Mouse (Mus musculus) Patski (cell line): ENCODE results near the gene Gm47959. TPM values are rescaled to one million over a fixed set of nuclear protein-coding genes. Genes with fewer than 3 reads are reported as not detected.

Experiments used
- ATAC-seq: fragments of 100-300 bp; one replicate; pipeline ENCODE4 v1.8.0; 2021
- CTCF ChIA-PET: fragments of 350-600 bp; sonication (Branson Sonifier 250); formaldehyde crosslinking; loops from one replicate; lab custom pipeline; 2022; ENCODE audit warnings: inconsistent platforms; lab: Charles Lee
- POLR2A ChIA-PET: fragments of 350-600 bp; sonication (Branson Sonifier 250); formaldehyde crosslinking; loops from one replicate; lab custom pipeline; 2022; ENCODE audit warnings: antibody characterized with exemption, inconsistent platforms; lab: Charles Lee
- DNase-seq: peaks from one replicate; pipeline ENCODE4 v3.0.0-alpha.2; 2011; ENCODE audit warnings: low read depth, low spot score
- H3K27me3 ChIP-seq: fragments of 371-371 bp; one replicate; pipeline ENCODE4 v1.5.1; 2021
- CTCF ChIP-seq: fragments of 100-300 bp; IDR thresholded peaks from one replicate; pipeline ENCODE4 v1.5.1; 2021
- in situ Hi-C: fragments of 300-500 bp; cut with MboI; formaldehyde crosslinking; loops from 3 replicates; pipeline ENCODE4 v1.11.1; 2018; ENCODE audit warnings: low pct_unique_long_range_greater_than_20kb, mixed read lengths
- polyA plus RNA-seq: library from polyadenylated mRNA; unstranded; gene quantifications from one replicate; pipeline ENCODE4 v1.2.3, GENCODE M21; 2021

The Gm47959 gene
- polyA plus RNA-seq, 1 experiment from 2014 or later = not detected

DNA sequence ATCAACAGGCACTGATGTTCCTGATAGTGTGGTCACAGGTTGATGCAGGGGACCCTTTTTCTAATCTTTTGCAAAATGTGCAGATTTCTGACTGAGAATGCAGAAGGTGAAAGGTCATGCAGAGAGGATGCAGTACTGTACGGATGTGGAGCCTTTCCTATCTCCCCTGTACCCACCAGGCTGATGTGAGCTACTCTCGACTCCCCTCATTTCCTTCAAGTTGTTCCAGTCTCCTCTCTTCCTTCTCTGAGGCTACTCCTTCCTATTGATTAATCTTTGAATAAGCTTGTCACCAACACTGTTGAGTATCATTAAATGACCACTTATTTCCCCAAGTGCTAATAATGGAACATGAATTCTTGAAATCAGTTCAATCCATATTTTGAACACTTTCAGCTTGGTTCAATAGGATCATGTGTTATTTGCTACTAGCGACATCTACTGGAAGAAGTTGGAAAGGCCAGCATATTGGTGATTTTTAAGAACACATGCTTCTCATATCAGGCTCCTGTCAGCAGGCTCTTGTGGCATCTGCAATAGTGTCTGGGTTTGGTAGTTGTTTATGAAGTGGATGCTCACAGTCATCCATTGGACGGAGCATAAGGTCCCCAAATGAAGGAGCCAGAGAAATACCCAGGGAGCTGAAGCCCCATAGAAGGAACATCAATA, 12.7 kb upstream of the Gm47959 start:
- TF ChIP-seq CTCF = peak; percentile 65
- ATAC-seq (no peak), DNase-seq (no peak)
- POLR2A ChIA-PET = interaction anchor here (0.5 kb wide), 1 partner anchor 200 kb away, joined by 8 read pairs; no protein-coding TSS in a partner anchor
- in situ Hi-C loops = loop anchor here (5.0 to 25.0 kb wide), 2 partner anchors 195 to 425 kb away; no protein-coding TSS in a partner anchor
- no peaks in the 10 kb centered on the region for H3K27me3 ChIP-seq
- CTCF ChIA-PET = interaction anchor here (0.7 to 3.6 kb wide), 21 partner anchors 8 to 433 kb away, joined by 3 to 19 read pairs (median 3); no protein-coding TSS in a partner anchor

DNA sequence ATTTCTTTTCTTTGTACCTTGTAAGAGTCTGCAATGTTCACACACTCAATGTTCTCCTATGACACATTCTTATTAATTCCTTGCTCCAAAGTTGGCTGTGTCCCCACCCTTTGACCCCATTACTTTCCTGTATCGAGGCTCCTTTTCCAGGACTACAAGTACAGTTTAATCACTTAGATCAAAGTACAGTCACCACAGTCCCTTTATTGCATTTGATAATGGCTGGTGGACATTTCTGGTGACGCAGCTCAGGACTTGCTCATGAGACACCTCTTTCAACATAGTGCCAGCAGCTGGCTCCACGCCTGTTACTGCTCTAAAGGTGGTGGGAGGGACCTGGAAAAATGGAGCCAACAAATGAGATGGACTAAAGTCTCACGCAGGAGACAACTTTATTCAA, 9.3 kb upstream of the Gm47959 start:
- TF ChIP-seq CTCF = no peak
- CTCF ChIA-PET = interaction anchor here (0.6 to 2.6 kb wide), 2 partner anchors 204 to 265 kb away, joined by 3 to 13 read pairs; no protein-coding TSS in a partner anchor
- in situ Hi-C loops = loop anchor here (25.0 kb wide), 1 partner anchor 429 kb away; no protein-coding TSS in a partner anchor
- ATAC-seq (no peak), DNase-seq (no peak)
- H3K27me3 ChIP-seq = no peaks in the 10 kb centered on the region
- POLR2A ChIA-PET = no interaction called here

DNA sequence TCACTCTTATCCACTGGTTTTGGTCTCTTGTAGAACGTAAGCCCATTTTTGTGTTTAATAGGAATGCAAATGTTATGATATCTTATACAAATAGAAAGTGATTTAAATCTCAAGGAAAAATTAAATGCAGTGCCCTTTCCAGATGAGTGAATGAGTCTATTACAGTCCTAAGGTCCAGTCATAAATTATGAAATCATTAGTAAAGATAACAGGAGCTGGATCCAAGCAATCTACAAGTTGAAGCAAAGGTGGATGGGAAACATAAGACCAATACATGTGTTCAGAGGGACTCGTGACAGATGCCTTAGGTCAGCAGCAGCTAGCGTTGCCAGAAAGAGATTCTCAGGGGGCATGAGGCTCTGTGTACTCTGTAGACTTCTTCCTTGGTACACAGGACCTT, 8.8 kb upstream of the Gm47959 start:
- CTCF ChIA-PET = interaction anchor here (0.7 to 0.8 kb wide), 2 partner anchors 204 to 437 kb away, joined by 3 to 5 read pairs; no protein-coding TSS in a partner anchor
- no peak for TF ChIP-seq CTCF
- POLR2A ChIA-PET = no interaction called here
- in situ Hi-C loops = loop anchor here (25.0 kb wide), 1 partner anchor 429 kb away; no protein-coding TSS in a partner anchor
- DNase-seq = no peak
- no peak for ATAC-seq
- no peaks in the 10 kb centered on the region for H3K27me3 ChIP-seq

DNA sequence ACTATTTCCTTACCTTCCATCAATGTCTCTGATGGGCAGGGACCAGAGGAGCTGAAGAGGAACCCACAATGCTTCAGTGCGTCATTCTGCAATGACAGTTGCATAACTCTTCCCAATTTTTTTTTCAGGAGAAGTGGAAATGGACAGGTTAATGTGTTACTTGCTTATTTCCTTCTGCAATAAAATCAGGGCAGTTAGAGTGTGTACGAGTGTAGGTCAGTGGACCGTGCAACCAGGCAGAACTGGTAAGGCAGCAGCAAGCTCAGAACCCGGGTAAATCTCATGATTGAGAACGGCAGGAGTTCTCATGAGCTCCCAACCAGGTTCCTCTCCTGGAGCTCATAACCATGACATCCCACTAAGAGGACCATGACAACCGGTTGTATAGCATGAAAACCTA, 8.3 kb upstream of the Gm47959 start:
- ATAC-seq = peak; percentile 78
- in situ Hi-C loops = loop anchor here (25.0 kb wide), 1 partner anchor 430 kb away; no protein-coding TSS in a partner anchor
- CTCF ChIA-PET = interaction anchor here (0.7 to 0.8 kb wide), 2 partner anchors 205 to 438 kb away, joined by 3 to 5 read pairs; no protein-coding TSS in a partner anchor
- TF ChIP-seq CTCF = no peak
- H3K27me3 ChIP-seq = no peaks in the 10 kb centered on the region
- peak; percentile 19 for DNase-seq
- POLR2A ChIA-PET = no interaction called here

DNA sequence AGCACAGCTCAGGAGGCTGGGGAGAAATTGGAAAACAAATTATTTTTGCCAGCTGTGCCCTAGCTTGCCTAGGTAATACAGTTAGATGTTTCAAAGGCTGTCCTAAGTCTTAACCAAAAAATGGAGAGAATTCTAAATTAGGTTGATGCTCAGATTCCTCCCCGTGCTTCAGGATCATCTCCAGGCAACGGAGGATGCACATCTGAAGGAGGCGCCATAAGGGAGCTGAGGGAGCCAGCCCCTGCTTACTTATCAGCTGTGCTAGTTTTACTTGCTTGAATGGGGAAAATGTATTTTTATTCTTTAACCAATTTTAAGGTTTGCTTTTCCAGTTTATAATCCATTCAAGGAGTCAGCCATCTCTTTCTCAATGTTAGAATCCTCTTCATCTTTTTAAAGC, 6.4 kb upstream of the Gm47959 start:
- H3K27me3 ChIP-seq = no peaks in the 10 kb centered on the region
- ChIA-PET POLR2A (no interaction called here), CTCF (interaction anchor here (1.6 kb wide), 1 partner anchor 207 kb away, joined by 4 read pairs; no protein-coding TSS in a partner anchor)
- no peak for DNase-seq
- in situ Hi-C loops = loop anchor here (25.0 kb wide), 1 partner anchor 432 kb away; no protein-coding TSS in a partner anchor
- no peak for ATAC-seq
- no peak for TF ChIP-seq CTCF

DNA sequence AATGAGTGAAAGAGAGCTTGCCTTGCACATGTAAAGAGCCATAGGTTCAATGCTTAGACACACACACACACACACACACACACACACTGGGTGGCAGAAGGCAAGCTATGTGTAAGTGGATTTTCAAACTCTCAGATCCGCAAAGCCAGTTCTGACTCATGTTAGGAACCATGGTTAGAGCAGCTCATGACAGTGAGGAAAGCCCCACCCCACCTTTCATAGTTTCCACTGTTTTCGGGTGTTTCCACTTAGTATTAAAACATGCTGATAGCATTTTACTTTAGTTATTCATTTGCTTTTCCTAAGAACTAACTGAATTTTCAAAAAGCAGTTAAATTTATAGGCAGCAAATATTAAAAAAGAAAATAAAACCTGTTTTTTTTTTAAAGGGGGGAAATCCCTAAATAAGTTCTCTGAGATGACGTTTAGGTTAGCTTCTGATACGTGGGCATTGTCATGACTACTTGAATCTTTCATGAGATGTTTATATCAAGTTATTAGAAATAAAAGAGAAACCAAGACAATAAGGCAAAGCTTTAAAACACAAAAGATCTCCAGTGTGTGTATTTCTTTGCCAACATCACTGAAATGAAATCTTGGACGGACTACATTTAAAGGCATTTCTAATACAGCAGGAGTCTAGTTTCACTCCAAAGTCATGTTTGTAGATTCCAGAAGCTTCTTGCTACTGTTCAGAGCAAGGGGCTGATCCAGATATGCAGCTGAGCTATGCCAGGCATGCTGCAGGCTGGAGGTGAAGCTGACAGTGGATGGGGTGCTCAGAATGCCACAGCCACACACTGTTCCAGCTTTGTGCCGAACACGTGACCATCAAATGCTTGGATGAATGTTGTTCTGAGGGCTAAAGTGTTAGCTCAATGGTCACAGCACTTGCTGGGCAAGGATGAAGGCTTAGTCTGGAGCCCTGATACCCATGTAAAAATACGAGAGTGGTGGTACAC, 6.2 kb downstream of the Gm47959 start:
- H3K27me3 ChIP-seq = no peaks in the 10 kb centered on the region
- ChIA-PET CTCF (interaction anchor here (1.1 to 1.2 kb wide), 2 partner anchors 12 to 220 kb away, joined by 3 to 4 read pairs; no protein-coding TSS in a partner anchor), POLR2A (no interaction called here)
- DNase-seq (no peak), ATAC-seq (no peak)
- TF ChIP-seq CTCF = no peak
- in situ Hi-C loops = no loop called here

DNA sequence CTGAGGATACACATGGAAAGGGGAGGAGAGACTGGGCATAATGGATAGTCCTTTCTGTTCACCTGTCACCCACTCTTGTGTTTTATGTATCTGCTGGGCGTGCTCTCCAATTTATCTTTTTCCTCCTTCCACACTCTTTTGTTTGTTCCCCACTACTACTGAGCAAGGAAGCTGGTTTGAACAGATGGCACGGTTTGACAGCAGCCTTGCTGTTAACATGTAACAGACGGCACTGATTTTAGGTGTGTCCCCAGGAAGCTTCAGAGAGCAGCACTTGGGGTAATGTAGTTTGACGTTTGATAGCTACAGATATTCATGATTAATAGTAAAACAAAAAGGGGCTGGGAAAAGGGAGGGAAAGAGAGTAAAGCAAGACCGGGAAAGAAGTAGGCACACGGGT, 7.1 kb downstream of the Gm47959 start:
- no peak for DNase-seq
- TF ChIP-seq CTCF = no peak
- ATAC-seq = no peak
- in situ Hi-C loops = no loop called here
- ChIA-PET POLR2A (no interaction called here), CTCF (no interaction called here)
- H3K27me3 ChIP-seq = no peaks in the 10 kb centered on the region

DNA sequence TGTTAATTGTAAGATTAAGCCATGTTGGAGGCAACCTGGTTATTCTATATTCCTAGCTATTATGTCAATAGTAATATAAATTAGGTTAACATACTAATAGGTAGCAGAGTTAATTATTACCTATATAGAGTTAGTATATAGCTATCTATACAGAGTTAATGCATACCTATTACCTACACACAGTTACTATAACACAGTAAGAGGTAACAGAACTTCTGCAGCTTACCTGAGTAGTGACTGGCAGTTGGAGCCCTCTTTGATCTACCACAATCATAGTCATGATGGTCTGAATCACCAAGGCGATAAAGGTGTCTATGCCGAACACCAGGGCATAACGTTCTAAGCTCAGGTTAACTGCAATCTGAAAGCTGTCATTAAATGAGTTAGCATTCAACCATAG, 14.1 kb downstream of the Gm47959 start:
- TF ChIP-seq CTCF = no peak

DNA sequence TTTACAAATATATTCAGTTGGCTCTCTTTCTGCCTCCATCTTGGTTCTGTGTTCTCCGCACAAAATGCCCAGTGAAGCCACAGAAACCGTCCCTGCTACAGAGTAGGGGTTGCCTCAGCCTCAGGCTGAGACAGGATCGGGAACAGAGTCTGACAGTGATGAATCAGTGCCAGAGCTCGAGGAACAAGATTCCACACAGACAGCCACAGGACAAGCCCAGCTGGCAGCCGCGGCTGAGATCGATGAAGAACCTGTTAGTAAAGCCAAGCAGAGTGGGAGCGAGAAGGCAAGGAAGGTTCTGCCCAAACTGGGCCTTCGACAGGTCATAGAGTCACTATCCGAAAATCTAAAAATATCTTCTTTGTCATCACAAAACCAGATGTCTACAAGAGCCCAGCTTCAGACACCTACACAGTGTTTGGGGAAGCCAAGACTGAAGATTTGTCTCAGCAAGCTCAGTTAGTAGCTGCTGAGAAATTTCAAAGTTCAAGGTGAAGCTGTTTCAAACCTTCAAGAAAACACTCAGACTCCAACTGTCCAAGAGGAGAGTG, 15.1 kb downstream of the Gm47959 start:
- POLR2A ChIA-PET = no interaction called here

More for the DNA sequence above, 14.1 kb downstream of the Gm47959 start:
- H3K27me3 ChIP-seq = peaks cover 7% of the 10 kb centered on the region
- ChIA-PET CTCF (no interaction called here), POLR2A (no interaction called here)
- no peak for DNase-seq
- in situ Hi-C loops = no loop called here
- no peak for ATAC-seq

DNA sequence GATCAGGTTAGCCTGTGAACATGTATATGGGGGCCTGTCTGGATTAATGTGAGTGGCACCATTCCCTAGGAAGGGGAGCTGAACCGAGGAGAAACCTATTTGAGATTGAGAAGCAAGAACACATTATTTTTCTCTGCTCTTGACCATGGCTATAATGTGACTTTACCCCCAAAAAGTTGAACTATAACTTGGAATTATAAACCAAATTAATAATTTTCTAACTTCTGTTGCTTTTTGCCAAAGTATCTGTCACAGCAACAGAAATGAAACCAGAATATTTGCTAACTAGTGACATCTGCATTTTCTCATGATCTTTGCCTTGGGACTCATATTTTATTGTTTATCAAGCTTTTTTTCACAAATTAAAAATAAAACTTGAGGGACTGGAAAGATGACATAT, 16.2 kb downstream of the Gm47959 start:
- CTCF ChIA-PET = interaction anchor here (1.2 kb wide), 1 partner anchor 28 kb away, joined by 3 read pairs; no protein-coding TSS in a partner anchor
- H3K27me3 ChIP-seq = peaks cover 7% of the 10 kb centered on the region
- TF ChIP-seq CTCF = no peak
- in situ Hi-C loops = no loop called here
- ATAC-seq = no peak
- POLR2A ChIA-PET = no interaction called here
- DNase-seq = no peak

More for the DNA sequence above, 15.1 kb downstream of the Gm47959 start:
- TF ChIP-seq CTCF = no peak
- CTCF ChIA-PET = no interaction called here
- in situ Hi-C loops = no loop called here
- ATAC-seq = no peak
- DNase-seq = no peak
- peaks cover 7% of the 10 kb centered on the region for H3K27me3 ChIP-seq
